Mouse (Mus musculus): Measurements from ENCODE around the gene Ppp1r12b. TPM values are rescaled to one million over a fixed set of nuclear protein-coding genes. Genes with fewer than 3 reads are reported as not detected.

Gene Ppp1r12b
- total RNA-seq, 2 experiments from 2014 or later: 1.5 to 5.2 TPM

DNA sequence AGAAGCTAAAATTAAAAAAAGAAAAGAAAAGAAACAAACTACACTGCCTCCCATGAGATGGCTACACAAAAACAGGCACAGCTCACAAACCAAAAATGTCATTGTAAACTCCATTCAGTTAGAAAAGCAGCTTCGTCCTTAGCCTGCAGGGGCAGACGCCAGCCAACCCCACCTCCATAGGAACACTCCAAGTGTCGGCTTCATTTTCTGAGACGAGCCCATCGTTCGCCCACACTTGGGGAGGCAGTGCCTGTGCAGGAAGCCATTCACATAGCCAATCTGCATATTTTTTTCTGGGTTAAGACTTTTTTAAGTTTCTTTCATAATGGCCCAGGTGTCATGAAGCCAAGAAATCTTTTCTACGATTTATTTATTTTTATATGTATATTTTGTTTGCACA lies 8.2 kb downstream of the Ppp1r12b start:
- ATAC-seq (replicated peaks; ENCODE audit: low FRiP score, poor library complexity, severe bottlenecking): no peak

DNA sequence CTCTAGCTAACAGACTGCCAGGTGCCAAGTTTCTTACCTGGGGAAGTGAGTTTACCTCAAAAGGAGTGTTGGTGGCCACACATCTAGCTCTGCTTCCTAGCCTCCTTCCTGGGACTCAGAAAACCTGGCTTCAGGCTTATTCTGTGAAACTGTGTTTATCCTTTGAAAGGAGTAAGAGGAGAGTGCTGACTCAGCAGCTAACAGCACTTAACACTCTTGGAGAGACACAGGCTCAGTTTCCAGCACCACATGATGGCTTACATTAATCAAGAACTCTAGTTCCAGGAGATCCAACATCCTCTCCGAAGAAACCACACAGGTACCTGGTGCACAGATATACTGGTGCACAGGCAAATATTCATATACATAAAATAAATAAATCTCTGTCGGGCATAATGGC lies 12.8 kb downstream of the Ppp1r12b start:
- ATAC-seq (replicated peaks; ENCODE audit: low FRiP score, poor library complexity, severe bottlenecking): no peak

- ATAC-seq (replicated peaks; ENCODE audit: low FRiP score, poor library complexity, severe bottlenecking): no peak
Observed at GRCm38 (mm10) chr1:134940863-134941262, 14.9 kb downstream of the Ppp1r12b start.

GRCm38 (mm10) chr1:134938233-134938632 lies 17.5 kb downstream of the Ppp1r12b start:
- no peak for ATAC-seq (replicated peaks; ENCODE audit: low FRiP score, poor library complexity, severe bottlenecking)

DNA sequence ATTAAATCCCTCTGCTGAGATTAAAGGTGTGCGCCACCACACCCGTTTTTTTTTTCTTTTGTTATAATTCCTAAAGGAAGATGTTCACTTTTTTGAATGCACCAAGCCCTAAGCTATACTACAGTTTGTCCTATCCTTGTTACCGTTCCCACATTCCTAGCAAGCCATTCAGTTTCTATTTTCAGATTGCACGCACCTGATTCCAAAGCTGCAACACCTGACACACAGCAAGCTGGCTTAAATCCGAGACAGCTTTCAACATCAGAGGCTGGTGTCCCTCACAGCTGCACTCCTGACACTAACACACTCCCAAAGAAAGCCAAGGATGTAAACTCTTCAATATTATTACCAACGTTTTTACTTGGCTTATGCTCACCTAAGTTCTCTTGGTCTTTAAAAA lies 19.4 kb downstream of the Ppp1r12b start:
- no peak for ATAC-seq (replicated peaks; ENCODE audit: low FRiP score, poor library complexity, severe bottlenecking)

GRCm38 (mm10) chr1:134932431-134932830 lies 23.3 kb downstream of the Ppp1r12b start:
- ATAC-seq (replicated peaks; ENCODE audit: low FRiP score, poor library complexity, severe bottlenecking): no peak

DNA sequence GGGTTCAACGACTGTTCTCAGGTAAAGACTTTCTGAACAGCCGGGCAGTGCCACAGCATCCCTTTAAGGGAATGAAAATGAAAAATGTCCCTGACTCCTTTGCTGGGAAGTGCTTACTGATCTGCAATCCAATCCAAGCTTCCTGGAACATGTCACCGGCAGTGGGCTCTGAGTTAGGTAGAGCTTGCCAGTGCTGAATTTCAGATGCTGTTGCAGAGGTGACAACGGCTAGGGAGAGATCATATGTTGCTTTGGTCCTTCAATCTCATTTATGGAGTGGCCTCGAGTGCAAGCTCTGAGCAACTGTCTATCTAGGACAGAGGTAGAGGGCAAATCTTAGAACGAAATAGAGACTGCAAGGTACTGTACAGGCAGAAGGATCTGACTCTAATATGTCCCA lies 36.7 kb downstream of the Ppp1r12b start:
- no peak for ATAC-seq (replicated peaks; ENCODE audit: low FRiP score, poor library complexity, severe bottlenecking)

GRCm38 (mm10) chr1:134915421-134915820 lies 40.3 kb downstream of the Ppp1r12b start:
- no peak for ATAC-seq (replicated peaks; ENCODE audit: low FRiP score, poor library complexity, severe bottlenecking)

- ATAC-seq (replicated peaks; ENCODE audit: low FRiP score, poor library complexity, severe bottlenecking): no peak
Observed at GRCm38 (mm10) chr1:134913535-134913934, 42.2 kb downstream of the Ppp1r12b start.

DNA sequence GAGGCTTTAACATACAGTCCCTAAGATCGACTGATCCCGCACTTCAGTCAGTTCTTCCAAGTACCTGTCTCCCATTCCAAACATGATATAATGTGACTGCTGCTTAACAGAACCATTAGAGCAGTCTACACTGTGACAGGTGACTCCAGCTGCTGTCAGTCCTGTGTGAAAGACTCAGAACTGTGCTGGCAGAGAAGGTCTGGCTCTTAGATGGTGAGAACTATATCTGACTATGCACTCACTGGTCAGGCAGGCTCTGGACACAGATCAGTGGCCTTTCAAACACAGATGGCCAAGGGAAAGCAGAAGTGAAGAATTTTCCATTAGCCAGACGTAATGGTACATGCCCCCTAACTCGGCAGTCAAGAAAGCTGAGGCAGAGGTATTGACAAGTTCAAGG lies 43.9 kb downstream of the Ppp1r12b start:
- ATAC-seq (replicated peaks; ENCODE audit: low FRiP score, poor library complexity, severe bottlenecking): no peak

- no peak for ATAC-seq (replicated peaks; ENCODE audit: low FRiP score, poor library complexity, severe bottlenecking)
Observed at GRCm38 (mm10) chr1:134910037-134910436, 45.7 kb downstream of the Ppp1r12b start.

DNA sequence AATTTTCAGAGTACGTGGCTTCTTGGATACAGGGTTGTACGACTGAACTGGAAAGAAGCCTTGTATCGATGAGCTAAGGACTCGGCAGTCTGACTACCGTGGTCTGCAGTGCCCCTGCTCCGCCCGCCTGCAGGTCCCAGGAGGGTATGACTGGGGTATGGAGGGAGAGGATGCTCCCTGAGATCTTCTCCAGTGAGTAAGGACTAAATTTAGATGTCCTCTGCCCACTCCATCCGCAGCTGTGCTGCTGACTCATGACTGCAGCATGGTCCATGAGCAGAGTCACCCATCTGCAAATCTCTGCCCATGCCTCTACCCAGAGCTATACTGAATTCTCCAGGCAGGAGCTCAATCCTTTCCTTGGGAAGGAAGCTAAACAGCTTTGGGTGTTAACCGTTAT lies 46.3 kb downstream of the Ppp1r12b start:
- ATAC-seq (replicated peaks; ENCODE audit: low FRiP score, poor library complexity, severe bottlenecking): no peak

- ATAC-seq (replicated peaks; ENCODE audit: low FRiP score, poor library complexity, severe bottlenecking): no peak
Observed at GRCm38 (mm10) chr1:134902051-134902619, 53.6 kb downstream of the Ppp1r12b start.

- no peak for ATAC-seq (replicated peaks; ENCODE audit: low FRiP score, poor library complexity, severe bottlenecking)
Observed at GRCm38 (mm10) chr1:134896008-134896407, 59.7 kb downstream of the Ppp1r12b start.

DNA sequence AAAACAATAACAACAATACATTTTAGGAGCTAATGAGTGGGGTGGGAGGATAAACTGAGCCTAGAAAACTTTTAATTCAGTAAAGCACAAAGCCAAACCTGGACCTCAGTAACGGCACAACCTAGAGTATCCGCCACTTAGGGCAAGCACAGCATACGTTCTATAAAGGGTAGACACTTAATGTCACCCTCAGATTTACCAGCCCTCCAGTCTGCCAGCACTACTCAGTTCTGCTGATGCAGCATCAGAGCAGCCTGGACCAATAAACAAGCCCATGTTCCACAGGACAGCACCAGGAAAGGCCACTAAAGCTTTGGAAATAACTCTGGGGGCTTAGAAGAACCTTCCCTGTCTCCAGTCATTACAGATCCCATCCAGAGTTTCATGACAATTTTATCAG lies 60.9 kb downstream of the Ppp1r12b start:
- ATAC-seq (replicated peaks; ENCODE audit: low FRiP score, poor library complexity, severe bottlenecking): no peak

DNA sequence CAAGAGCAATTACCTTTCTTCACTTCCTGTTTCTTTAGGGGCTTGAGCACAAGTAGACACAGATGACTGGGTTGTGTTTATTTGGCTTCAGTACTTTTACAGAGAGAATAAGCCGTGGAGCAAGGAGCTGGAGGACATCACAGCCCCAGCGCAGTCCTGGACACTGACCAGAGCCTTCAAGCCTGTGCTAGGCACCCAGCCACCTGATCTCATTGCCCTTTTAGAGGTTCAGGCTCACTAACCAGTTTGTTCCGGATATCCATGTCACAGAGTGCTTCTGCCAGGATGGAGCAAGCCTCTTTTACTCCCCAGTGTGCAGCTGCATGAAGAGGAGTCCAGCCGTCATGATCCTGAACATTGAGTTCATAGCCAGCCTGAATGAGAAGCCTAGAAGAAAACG lies 63.8 kb downstream of the Ppp1r12b start:
- no peak for ATAC-seq (replicated peaks; ENCODE audit: low FRiP score, poor library complexity, severe bottlenecking)

DNA sequence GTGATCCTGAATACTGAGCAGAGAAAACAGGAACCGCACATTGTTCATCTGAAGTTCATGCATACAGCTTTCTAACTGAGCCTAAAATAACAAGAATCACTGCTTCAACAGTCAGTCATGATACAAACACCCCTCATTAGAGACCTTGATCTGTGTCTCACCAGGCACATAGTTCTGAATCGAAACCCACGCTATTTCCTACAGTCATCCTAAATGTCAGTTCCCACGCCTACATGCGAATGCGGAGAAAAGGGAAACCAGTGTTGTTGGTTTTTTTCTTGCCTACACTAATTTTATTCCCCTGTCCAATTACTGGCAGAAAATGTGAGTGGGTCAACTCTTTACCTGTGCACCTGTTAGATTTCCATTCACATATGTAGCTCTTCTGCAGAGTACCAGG lies 66.1 kb downstream of the Ppp1r12b start:
- ATAC-seq (replicated peaks; ENCODE audit: low FRiP score, poor library complexity, severe bottlenecking): no peak

- no peak for ATAC-seq (replicated peaks; ENCODE audit: low FRiP score, poor library complexity, severe bottlenecking)
Observed at GRCm38 (mm10) chr1:134875800-134876199, 79.9 kb downstream of the Ppp1r12b start.

DNA sequence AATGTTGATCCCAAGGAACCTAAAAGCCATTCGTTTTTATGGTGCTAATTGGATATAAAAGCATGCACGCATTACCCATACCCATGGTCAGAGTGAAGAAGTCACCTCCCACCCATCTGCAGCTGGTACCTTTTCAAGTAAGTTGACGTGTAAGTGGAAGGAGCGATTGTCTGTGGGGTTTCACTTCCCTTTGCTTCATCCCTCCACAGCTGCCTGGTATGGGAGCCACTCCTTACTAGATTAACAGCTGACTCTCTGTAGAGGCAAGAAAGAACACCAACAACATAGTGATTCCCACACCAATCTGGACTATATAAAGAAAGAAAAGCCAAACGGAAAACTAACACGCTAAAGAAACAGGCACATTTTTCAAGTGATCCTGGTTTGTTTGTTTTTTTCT lies 83.1 kb downstream of the Ppp1r12b start:
- no peak for ATAC-seq (replicated peaks; ENCODE audit: low FRiP score, poor library complexity, severe bottlenecking)

- ATAC-seq (replicated peaks; ENCODE audit: low FRiP score, poor library complexity, severe bottlenecking): no peak
Observed at GRCm38 (mm10) chr1:134866426-134866825, 89.3 kb downstream of the Ppp1r12b start.

DNA sequence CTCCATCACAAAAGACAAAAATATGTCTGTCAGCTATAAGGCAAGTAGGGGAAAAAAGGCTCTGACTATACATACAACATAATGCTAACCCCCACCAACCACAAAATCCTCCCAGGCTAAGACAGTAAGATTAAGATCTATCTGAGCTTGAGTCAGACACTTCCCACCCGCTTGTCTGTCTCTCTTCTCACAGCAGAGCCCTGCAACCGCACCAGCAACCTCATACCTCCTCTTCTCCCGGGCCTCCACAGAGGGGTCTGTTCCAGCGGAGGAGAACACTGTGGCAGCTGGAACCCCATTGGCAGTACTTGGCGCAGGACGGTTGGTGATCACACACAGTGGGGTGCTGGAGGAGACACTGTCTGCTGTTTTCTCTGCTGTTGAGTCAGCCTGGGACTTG lies 90.2 kb downstream of the Ppp1r12b start:
- no peak for ATAC-seq (replicated peaks; ENCODE audit: low FRiP score, poor library complexity, severe bottlenecking)

- no peak for ATAC-seq (replicated peaks; ENCODE audit: low FRiP score, poor library complexity, severe bottlenecking)
Observed at GRCm38 (mm10) chr1:134860538-134860937, 95.2 kb downstream of the Ppp1r12b start.
